Mouse (Mus musculus): Measurements from ENCODE around the gene Bnip2. TPM values are rescaled to one million over a fixed set of nuclear protein-coding genes. Genes with fewer than 3 reads are reported as not detected.
A peak's percentile ranks its signal among the peaks of the same experiment; 100 is the strongest.

Bnip2 gene
- polyA plus RNA-seq, 1 experiment from 2014 or later, result 131 TPM

- Histone ChIP-seq H3K36me3 (ENCODE audit: insufficient read depth, low read length) (no peaks in the 10 kb centered on the region), H3K4me1 (ENCODE audit: insufficient read depth, low read depth, low read length) (no peaks in the 10 kb centered on the region), H3K9me3 (ENCODE audit: low read length) (no peaks in the 10 kb centered on the region), H3K4me2 (replicated peaks; ENCODE audit: low read depth, low read length) (no peak overlapping the region), H3K27ac (ENCODE audit: low read length) (no peak overlapping the region), H3K4me3 (ENCODE audit: low read depth, low read length) (no peak overlapping the region), H3K27me3 (replicated peaks; ENCODE audit: insufficient read depth, low read length) (no peaks in the 10 kb centered on the region), H3K9ac (replicated peaks; ENCODE audit: low read depth) (no peak overlapping the region)
- WGBS, result 83% methylated on average over 11 of the region's 11 CpGs
- ATAC-seq (no peak), DNase-seq (ENCODE audit: low spot score) (no peak)
- TF ChIP-seq CTCF (IDR thresholded peaks at IDR 0.05) (peak; percentile 13), EP300 (IDR thresholded peaks at IDR 0.05) (no peak)
Measured at GRCm38 (mm10) chr9:70040570-70040969, 51.3 kb downstream of the Bnip2 start.

- Histone ChIP-seq H3K36me3 (ENCODE audit: insufficient read depth, low read length) (no peaks in the 10 kb centered on the region), H3K9me3 (ENCODE audit: low read length) (no peaks in the 10 kb centered on the region), H3K27me3 (replicated peaks; ENCODE audit: insufficient read depth, low read length) (no peaks in the 10 kb centered on the region), H3K4me3 (ENCODE audit: low read depth, low read length) (no peak overlapping the region), H3K9ac (replicated peaks; ENCODE audit: low read depth) (no peak overlapping the region), H3K27ac (ENCODE audit: low read length) (no peak overlapping the region), H3K4me2 (replicated peaks; ENCODE audit: low read depth, low read length) (no peak overlapping the region), H3K4me1 (ENCODE audit: insufficient read depth, low read depth, low read length) (no peaks in the 10 kb centered on the region)
- ATAC-seq, result no peak
- WGBS, result 86% methylated on average over 4 of the region's 4 CpGs
- no peak for TF ChIP-seq CTCF (IDR thresholded peaks at IDR 0.05)
- no peak for DNase-seq (ENCODE audit: low spot score)
Measured at GRCm38 (mm10) chr9:70042137-70042536, 52.9 kb downstream of the Bnip2 start.

- WGBS, result 75% methylated on average over 1 of the region's 1 CpGs
- Histone ChIP-seq H3K4me2 (replicated peaks; ENCODE audit: low read depth, low read length) (no peak overlapping the region), H3K36me3 (ENCODE audit: insufficient read depth, low read length) (no peaks in the 10 kb centered on the region), H3K4me3 (ENCODE audit: low read depth, low read length) (no peak overlapping the region), H3K27ac (ENCODE audit: low read length) (no peak overlapping the region), H3K9me3 (ENCODE audit: low read length) (no peaks in the 10 kb centered on the region), H3K9ac (replicated peaks; ENCODE audit: low read depth) (no peak overlapping the region), H3K4me1 (ENCODE audit: insufficient read depth, low read depth, low read length) (no peaks in the 10 kb centered on the region), H3K27me3 (replicated peaks; ENCODE audit: insufficient read depth, low read length) (no peaks in the 10 kb centered on the region)
- ATAC-seq (no peak), DNase-seq (ENCODE audit: low spot score) (no peak)
- TF ChIP-seq EP300 (IDR thresholded peaks at IDR 0.05) (no peak), CTCF (IDR thresholded peaks at IDR 0.05) (no peak)
Measured at GRCm38 (mm10) chr9:70042935-70043334, 53.7 kb downstream of the Bnip2 start.

GRCm38 (mm10) chr9:70044865-70045264 is 55.6 kb downstream of the Bnip2 start:
- TF ChIP-seq CTCF (IDR thresholded peaks at IDR 0.05), result no peak
- no peak for TF ChIP-seq EP300 (IDR thresholded peaks at IDR 0.05)
- no peak overlapping the region for H3K27ac ChIP-seq (ENCODE audit: low read length)
- DNase-seq (ENCODE audit: low spot score) (no peak), ATAC-seq (no peak)
- no peaks in the 10 kb centered on the region for H3K9me3 ChIP-seq (ENCODE audit: low read length)
- H3K4me3 ChIP-seq (ENCODE audit: low read depth, low read length), result no peak overlapping the region
- H3K27me3 ChIP-seq (replicated peaks; ENCODE audit: insufficient read depth, low read length), result no peaks in the 10 kb centered on the region
- 48% methylated on average over 2 of the region's 2 CpGs for WGBS
- no peak overlapping the region for H3K9ac ChIP-seq (replicated peaks; ENCODE audit: low read depth)
- no peaks in the 10 kb centered on the region for H3K36me3 ChIP-seq (ENCODE audit: insufficient read depth, low read length)
- no peaks in the 10 kb centered on the region for H3K4me1 ChIP-seq (ENCODE audit: insufficient read depth, low read depth, low read length)
- no peak overlapping the region for H3K4me2 ChIP-seq (replicated peaks; ENCODE audit: low read depth, low read length)

- ATAC-seq (no peak), DNase-seq (ENCODE audit: low spot score) (no peak)
- no peaks in the 10 kb centered on the region for H3K27me3 ChIP-seq (replicated peaks; ENCODE audit: insufficient read depth, low read length)
- no peak for TF ChIP-seq CTCF (IDR thresholded peaks at IDR 0.05)
- TF ChIP-seq EP300 (IDR thresholded peaks at IDR 0.05), result no peak
- H3K27ac ChIP-seq (ENCODE audit: low read length), result no peak overlapping the region
- no peak overlapping the region for H3K9ac ChIP-seq (replicated peaks; ENCODE audit: low read depth)
- WGBS, result 68% methylated on average over 6 of the region's 6 CpGs
- no peak overlapping the region for H3K4me3 ChIP-seq (ENCODE audit: low read depth, low read length)
- no peaks in the 10 kb centered on the region for H3K4me1 ChIP-seq (ENCODE audit: insufficient read depth, low read depth, low read length)
- no peak overlapping the region for H3K4me2 ChIP-seq (replicated peaks; ENCODE audit: low read depth, low read length)
- no peaks in the 10 kb centered on the region for H3K36me3 ChIP-seq (ENCODE audit: insufficient read depth, low read length)
- no peaks in the 10 kb centered on the region for H3K9me3 ChIP-seq (ENCODE audit: low read length)
Measured at GRCm38 (mm10) chr9:70046255-70046654, 57.0 kb downstream of the Bnip2 start.

GRCm38 (mm10) chr9:70047839-70048238 is 58.6 kb downstream of the Bnip2 start:
- DNase-seq (ENCODE audit: low spot score), result peak; percentile 22

GRCm38 (mm10) chr9:70048280-70048679 is 59.0 kb downstream of the Bnip2 start:
- Histone ChIP-seq H3K9ac (replicated peaks; ENCODE audit: low read depth) (no peak overlapping the region), H3K36me3 (ENCODE audit: insufficient read depth, low read length) (no peaks in the 10 kb centered on the region), H3K27me3 (replicated peaks; ENCODE audit: insufficient read depth, low read length) (no peaks in the 10 kb centered on the region), H3K4me2 (replicated peaks; ENCODE audit: low read depth, low read length) (no peak overlapping the region), H3K27ac (ENCODE audit: low read length) (no peak overlapping the region), H3K4me1 (ENCODE audit: insufficient read depth, low read depth, low read length) (no peaks in the 10 kb centered on the region), H3K4me3 (ENCODE audit: low read depth, low read length) (no peak overlapping the region), H3K9me3 (ENCODE audit: low read length) (no peaks in the 10 kb centered on the region)
- ATAC-seq (no peak), DNase-seq (ENCODE audit: low spot score) (no peak)
- 44% methylated on average over 5 of the region's 5 CpGs for WGBS
- no peak for TF ChIP-seq EP300 (IDR thresholded peaks at IDR 0.05)
- no peak for TF ChIP-seq CTCF (IDR thresholded peaks at IDR 0.05)

More at GRCm38 (mm10) chr9:70047839-70048238, 58.6 kb downstream of the Bnip2 start:
- Histone ChIP-seq H3K9ac (replicated peaks; ENCODE audit: low read depth) (no peak overlapping the region), H3K4me3 (ENCODE audit: low read depth, low read length) (no peak overlapping the region), H3K9me3 (ENCODE audit: low read length) (no peaks in the 10 kb centered on the region), H3K36me3 (ENCODE audit: insufficient read depth, low read length) (no peaks in the 10 kb centered on the region), H3K27ac (ENCODE audit: low read length) (no peak overlapping the region), H3K27me3 (replicated peaks; ENCODE audit: insufficient read depth, low read length) (no peaks in the 10 kb centered on the region), H3K4me1 (ENCODE audit: insufficient read depth, low read depth, low read length) (no peaks in the 10 kb centered on the region), H3K4me2 (replicated peaks; ENCODE audit: low read depth, low read length) (no peak overlapping the region)
- TF ChIP-seq EP300 (IDR thresholded peaks at IDR 0.05) (peak; percentile 26; the same call in 1 of the 2 replicates), CTCF (IDR thresholded peaks at IDR 0.05) (no peak)
- WGBS, result 47% methylated on average over 3 of the region's 3 CpGs
- no peak for ATAC-seq
